Mouse (Mus musculus) testis, adult 2 months (tissue): ENCODE results near the gene Rabggtb.

Experiments
- CTCF ChIP-seq: fragments of 200-500 bp; IDR thresholded peaks from 2 replicates; pipeline ENCODE4 v1.5.1; 2012; ENCODE audit warnings: low read depth, mild to moderate bottlenecking, inconsistent platforms, low read length, moderate library complexity; ENCODE audit not compliant: control insufficient read depth, insufficient read depth, insufficient replicate concordance
- POLR2A ChIP-seq: fragments of 200-500 bp; IDR thresholded peaks from 2 replicates; pipeline ENCODE4 v1.6.1; 2012; ENCODE audit warnings: low read depth, mild to moderate bottlenecking, inconsistent platforms, low read length, moderate library complexity; ENCODE audit not compliant: control insufficient read depth

GRCm38 (mm10) chr3:153867149-153868136, 45.4 kb downstream of the Rabggtb start:
- no peak for TF ChIP-seq CTCF
- TF ChIP-seq POLR2A = no peak
